Mouse (Mus musculus): Measurements from ENCODE around the gene Dot1l. TPM values are rescaled to one million over a fixed set of nuclear protein-coding genes. Genes with fewer than 3 reads are reported as not detected.
A peak's percentile ranks its signal among the peaks of the same experiment; 100 is the strongest.

Dot1l gene
- polyA plus RNA-seq, 1 experiment, result 55.1 TPM

DNA sequence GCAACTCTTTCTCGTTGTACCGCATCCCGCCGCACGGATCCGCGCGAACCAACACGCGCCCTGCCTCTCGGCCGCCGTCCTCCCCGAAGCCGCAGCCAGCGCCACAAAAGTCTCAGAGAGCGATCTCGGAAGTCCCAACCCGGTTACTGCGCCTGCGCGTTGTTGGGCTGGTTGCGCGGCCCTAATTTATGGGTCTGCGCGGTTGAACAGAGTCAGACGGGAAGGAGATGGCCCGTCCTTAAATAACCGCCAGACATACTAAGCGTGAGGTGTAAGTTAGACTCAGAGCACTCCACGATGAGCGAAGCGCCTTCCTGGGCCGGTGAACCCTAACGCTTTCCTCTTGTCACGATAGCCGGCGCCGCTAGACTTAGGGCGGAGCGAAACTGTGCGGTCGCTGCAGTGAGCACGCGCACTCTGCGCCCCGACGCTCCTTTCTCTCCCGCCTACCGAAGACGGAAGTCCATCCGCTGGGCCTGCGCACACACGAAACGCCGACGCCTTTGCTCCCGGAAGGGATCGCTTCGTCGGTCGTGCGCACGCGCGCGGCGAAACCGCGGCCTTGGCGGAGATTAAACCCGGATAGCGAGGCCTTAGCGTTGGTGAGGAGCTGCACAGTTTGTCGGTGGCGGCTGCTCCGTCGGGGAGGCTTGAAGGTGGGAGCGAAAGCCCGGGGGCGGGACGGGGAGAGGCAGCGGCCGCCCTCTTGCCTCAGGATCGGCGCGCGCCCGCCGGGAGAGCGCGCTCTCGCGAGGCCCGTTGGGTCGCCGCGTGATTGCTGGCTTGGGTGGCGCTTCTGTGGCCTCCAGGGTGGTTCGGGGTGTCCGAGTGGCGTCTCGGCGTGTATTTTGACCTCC, 43.4 kb downstream of the Dot1l start, which contains the start of the genes Sf3a2 and Plekhj1:
Gene Sf3a2 (plus strand): TSS at position 49 of the 857 bp plus-strand sequence.
Gene Plekhj1 (minus strand): TSS at position 477 of the 857 bp plus-strand sequence.
- H3K27ac ChIP-seq (ENCODE audit: control insufficient read depth, insufficient read depth, low read depth, low read length, poor library complexity), result peak within 1 kb of the TSS; percentile 98
- under 1% methylated on average over 104 of the region's 104 CpGs for WGBS
- TF ChIP-seq CTCF (IDR thresholded peaks at IDR 0.05; ENCODE audit: control insufficient read depth, insufficient read depth, low read length), result no peak
- TF ChIP-seq POLR2A (IDR thresholded peaks at IDR 0.05; ENCODE audit: borderline replicate concordance, control insufficient read depth, low read depth, low read length), result peak; percentile 78
- peaks cover 2% of the 10 kb centered on the region; the same call in 1 of the 2 replicates for H3K4me1 ChIP-seq (ENCODE audit: control insufficient read depth, insufficient read depth, low read length)
- peak within 1 kb of the TSS; percentile 78 for H3K4me3 ChIP-seq (replicated peaks; ENCODE audit: control insufficient read depth, low read depth, low read length)

DNA sequence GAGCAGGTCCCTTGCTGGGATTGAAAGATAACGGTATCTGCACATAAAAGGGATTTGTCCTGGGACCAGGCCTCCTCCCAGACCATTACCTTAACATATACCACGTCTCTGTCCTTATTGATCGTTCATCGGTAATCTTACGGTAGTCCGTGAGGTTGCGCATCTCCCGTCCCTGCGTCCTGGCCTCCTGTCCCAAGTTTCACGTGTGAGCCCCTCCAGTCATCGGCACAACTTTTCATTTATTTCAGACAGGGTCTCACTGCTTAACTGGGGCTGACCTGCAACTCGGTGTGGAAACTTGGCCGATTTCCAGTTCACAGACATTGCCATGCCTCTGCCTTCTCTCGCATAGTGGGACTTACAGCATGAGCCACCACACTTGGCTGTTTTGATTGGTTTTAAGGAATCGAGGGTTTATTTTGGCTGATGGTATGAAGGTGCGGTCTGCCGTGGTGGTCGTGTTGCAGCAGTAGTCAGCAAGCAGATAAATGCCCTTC, 44.1 kb downstream of the Dot1l start:
- H3K27ac ChIP-seq (ENCODE audit: control insufficient read depth, insufficient read depth, low read depth, low read length, poor library complexity), result peak overlapping the region; percentile 98
- H3K4me3 ChIP-seq (replicated peaks; ENCODE audit: control insufficient read depth, low read depth, low read length), result peak overlapping the region; percentile 78
- WGBS, result 2% methylated on average over 18 of the region's 18 CpGs
- peaks cover 2% of the 10 kb centered on the region; the same call in 1 of the 2 replicates for H3K4me1 ChIP-seq (ENCODE audit: control insufficient read depth, insufficient read depth, low read length)
- no peak for TF ChIP-seq POLR2A (IDR thresholded peaks at IDR 0.05; ENCODE audit: borderline replicate concordance, control insufficient read depth, low read depth, low read length)
- no peak for TF ChIP-seq CTCF (IDR thresholded peaks at IDR 0.05; ENCODE audit: control insufficient read depth, insufficient read depth, low read length)

DNA sequence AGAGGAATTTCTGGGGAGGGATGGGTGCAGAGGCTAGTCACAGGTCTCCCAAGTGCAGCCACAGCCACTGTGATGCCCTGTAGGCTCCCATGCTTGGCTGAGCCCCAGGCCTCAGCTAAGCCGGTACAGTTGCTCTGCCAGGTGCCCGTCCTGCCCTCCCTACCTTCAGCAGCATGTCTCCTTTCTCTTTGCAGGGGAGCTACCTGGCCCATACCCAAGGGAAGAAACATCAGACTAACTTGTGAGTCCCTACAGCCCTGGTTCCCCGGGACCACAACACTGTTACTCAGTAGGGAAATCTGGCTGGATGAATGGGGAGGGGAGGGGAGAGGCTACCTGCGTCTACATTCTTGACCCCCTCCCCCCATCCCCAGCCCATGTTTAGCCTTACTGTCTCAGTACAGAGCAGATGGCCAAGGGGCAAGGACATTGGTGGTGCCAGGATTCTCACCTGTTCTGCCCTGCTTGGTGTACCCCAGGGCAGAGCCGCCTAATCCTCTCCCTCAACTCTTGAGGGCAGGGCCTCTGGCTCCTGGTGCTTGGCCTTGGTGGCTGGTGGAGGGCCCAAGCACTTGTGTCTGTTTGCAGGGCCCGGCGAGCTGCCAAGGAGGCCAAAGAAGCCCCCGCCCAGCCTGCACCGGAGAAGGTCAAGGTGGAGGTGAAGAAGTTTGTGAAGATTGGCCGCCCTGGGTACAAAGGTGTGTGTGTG, 47.4 kb downstream of the Dot1l start:
- H3K4me1 ChIP-seq (ENCODE audit: control insufficient read depth, insufficient read depth, low read length), result peaks cover 2% of the 10 kb centered on the region; the same call in 1 of the 2 replicates
- no peak overlapping the region for H3K27ac ChIP-seq (ENCODE audit: control insufficient read depth, insufficient read depth, low read depth, low read length, poor library complexity)
- H3K4me3 ChIP-seq (replicated peaks; ENCODE audit: control insufficient read depth, low read depth, low read length), result no peak overlapping the region
- 91% methylated on average over 10 of the region's 10 CpGs for WGBS
- TF ChIP-seq CTCF (IDR thresholded peaks at IDR 0.05; ENCODE audit: control insufficient read depth, insufficient read depth, low read length) (no peak), POLR2A (IDR thresholded peaks at IDR 0.05; ENCODE audit: borderline replicate concordance, control insufficient read depth, low read depth, low read length) (no peak)

DNA sequence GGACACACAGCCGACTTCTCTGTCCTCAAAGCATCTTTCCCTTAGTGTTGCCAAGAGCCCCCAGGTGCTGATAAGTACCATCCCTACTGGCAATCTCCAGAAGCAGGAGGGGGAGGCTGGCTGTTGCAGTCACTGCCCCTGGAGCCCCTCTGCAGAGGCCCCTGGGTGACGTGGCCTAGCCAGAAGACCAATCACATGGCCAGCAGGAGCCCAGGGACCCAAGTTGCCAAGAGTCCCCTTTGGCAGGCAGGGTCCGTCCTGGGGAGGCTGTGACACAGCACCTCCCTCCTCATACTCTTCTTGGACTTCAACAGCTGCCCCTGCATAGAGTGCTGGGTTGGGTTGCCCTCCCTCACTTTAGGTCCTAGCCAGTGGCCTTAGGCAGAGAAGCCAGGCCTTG, 48.0 kb downstream of the Dot1l start:
- TF ChIP-seq POLR2A (IDR thresholded peaks at IDR 0.05; ENCODE audit: borderline replicate concordance, control insufficient read depth, low read depth, low read length) (no peak), CTCF (IDR thresholded peaks at IDR 0.05; ENCODE audit: control insufficient read depth, insufficient read depth, low read length) (no peak)
- 87% methylated on average over 3 of the region's 3 CpGs for whole genome bisulfite sequencing

DNA sequence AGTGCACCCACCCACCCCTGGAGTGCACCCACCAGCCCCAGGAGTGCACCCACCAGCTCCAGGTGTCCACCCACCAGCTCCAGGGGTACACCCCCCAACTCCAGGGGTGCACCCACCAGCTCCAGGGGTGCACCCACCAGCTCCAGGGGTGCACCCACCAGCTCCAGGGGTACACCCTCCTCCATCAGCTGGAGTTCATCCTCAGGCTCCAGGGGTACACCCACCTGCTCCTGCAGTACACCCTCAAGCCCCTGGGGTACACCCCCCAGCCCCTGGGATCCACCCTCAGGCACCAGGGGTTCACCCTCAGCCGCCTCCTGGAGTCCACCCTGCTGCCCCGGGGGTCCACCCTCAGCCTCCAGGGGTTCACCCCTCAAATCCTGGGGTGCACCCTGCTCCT, 49.3 kb downstream of the Dot1l start:
- WGBS, result 88% methylated on average over 2 of the region's 2 CpGs
- peaks cover under 1% of the 10 kb centered on the region; the same call in 1 of the 2 replicates for H3K4me1 ChIP-seq (ENCODE audit: control insufficient read depth, insufficient read depth, low read length)
- H3K27ac ChIP-seq (ENCODE audit: control insufficient read depth, insufficient read depth, low read depth, low read length, poor library complexity), result no peak overlapping the region
- H3K4me3 ChIP-seq (replicated peaks; ENCODE audit: control insufficient read depth, low read depth, low read length), result no peak overlapping the region
- TF ChIP-seq POLR2A (IDR thresholded peaks at IDR 0.05; ENCODE audit: borderline replicate concordance, control insufficient read depth, low read depth, low read length) (no peak), CTCF (IDR thresholded peaks at IDR 0.05; ENCODE audit: control insufficient read depth, insufficient read depth, low read length) (no peak)

More for the DNA sequence above, 48.0 kb downstream of the Dot1l start:
- Histone ChIP-seq H3K4me3 (replicated peaks; ENCODE audit: control insufficient read depth, low read depth, low read length) (no peak overlapping the region), H3K4me1 (ENCODE audit: control insufficient read depth, insufficient read depth, low read length) (peaks cover 2% of the 10 kb centered on the region; the same call in 1 of the 2 replicates), H3K27ac (ENCODE audit: control insufficient read depth, insufficient read depth, low read depth, low read length, poor library complexity) (no peak overlapping the region)

DNA sequence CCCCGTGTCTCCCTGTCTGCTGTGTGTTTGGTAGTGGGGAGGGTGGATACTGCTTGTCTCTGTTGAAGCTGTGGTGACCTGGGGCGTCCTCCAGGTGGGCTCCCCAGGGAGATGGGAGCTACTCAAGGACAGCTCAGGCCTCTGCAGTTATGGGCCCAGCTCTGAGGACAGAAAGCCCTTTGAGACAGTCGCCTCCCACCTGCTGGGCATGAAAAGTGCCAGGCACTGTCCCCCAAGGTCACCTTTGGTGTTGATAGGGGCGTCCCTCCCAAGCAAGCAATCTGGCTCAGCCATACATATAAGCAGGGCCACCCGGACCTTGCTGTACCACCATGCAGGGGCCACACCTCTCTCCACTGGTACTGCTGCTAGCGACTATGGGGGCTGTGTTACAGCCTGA, 49.9 kb downstream of the Dot1l start, which contains the start of gene Amh:
Gene Amh (plus strand): TSS at position 328 of the 400 bp plus-strand sequence.
- TF ChIP-seq CTCF (IDR thresholded peaks at IDR 0.05; ENCODE audit: control insufficient read depth, insufficient read depth, low read length), result no peak
- TF ChIP-seq POLR2A (IDR thresholded peaks at IDR 0.05; ENCODE audit: borderline replicate concordance, control insufficient read depth, low read depth, low read length), result no peak
- WGBS, result 81% methylated on average over 6 of the region's 6 CpGs
- Histone ChIP-seq H3K4me1 (ENCODE audit: control insufficient read depth, insufficient read depth, low read length) (no peaks in the 10 kb centered on the region), H3K27ac (ENCODE audit: control insufficient read depth, insufficient read depth, low read depth, low read length, poor library complexity) (no peak within 1 kb of the TSS), H3K4me3 (replicated peaks; ENCODE audit: control insufficient read depth, low read depth, low read length) (no peak within 1 kb of the TSS)

DNA sequence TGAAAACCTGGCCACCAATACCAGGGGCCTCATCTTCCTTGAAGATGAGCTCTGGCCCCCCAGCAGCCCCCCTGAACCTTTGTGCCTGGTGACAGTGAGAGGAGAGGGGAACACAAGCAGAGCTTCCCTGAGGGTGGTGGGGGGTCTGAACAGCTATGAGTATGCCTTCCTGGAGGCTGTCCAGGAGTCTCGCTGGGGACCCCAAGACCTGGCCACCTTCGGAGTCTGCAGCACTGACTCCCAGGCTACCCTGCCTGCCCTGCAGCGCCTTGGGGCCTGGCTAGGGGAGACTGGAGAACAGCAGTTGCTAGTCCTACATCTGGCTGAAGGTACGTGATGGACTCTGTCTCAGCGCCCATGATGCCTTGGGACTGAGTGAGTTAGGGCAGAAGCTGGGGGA, 50.3 kb downstream of the Dot1l start:
- WGBS, result 95% methylated on average over 5 of the region's 5 CpGs
- H3K27ac ChIP-seq (ENCODE audit: control insufficient read depth, insufficient read depth, low read depth, low read length, poor library complexity), result no peak overlapping the region
- H3K4me3 ChIP-seq (replicated peaks; ENCODE audit: control insufficient read depth, low read depth, low read length), result no peak overlapping the region
- TF ChIP-seq POLR2A (IDR thresholded peaks at IDR 0.05; ENCODE audit: borderline replicate concordance, control insufficient read depth, low read depth, low read length) (no peak), CTCF (IDR thresholded peaks at IDR 0.05; ENCODE audit: control insufficient read depth, insufficient read depth, low read length) (no peak)
- H3K4me1 ChIP-seq (ENCODE audit: control insufficient read depth, insufficient read depth, low read length), result no peaks in the 10 kb centered on the region

DNA sequence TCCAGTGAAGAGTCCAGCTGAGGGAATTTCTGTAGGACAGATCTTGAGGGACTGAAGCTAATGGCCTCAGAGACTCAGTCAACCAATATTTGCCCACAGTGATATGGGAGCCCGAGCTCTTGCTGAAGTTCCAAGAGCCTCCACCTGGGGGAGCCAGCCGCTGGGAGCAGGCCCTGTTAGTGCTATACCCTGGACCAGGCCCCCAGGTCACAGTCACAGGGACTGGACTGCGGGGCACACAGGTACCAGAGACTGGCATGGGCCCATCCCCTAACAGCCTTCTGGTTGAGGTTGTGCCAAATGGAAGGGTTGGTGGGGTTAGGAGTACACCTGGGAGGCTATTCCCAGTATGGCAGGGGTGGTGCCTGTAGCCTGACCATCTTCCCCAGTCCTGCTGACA, 50.9 kb downstream of the Dot1l start:
- WGBS, result 7% methylated on average over 3 of the region's 3 CpGs
- TF ChIP-seq CTCF (IDR thresholded peaks at IDR 0.05; ENCODE audit: control insufficient read depth, insufficient read depth, low read length) (peak; percentile 61), POLR2A (IDR thresholded peaks at IDR 0.05; ENCODE audit: borderline replicate concordance, control insufficient read depth, low read depth, low read length) (no peak)
- no peak overlapping the region for H3K27ac ChIP-seq (ENCODE audit: control insufficient read depth, insufficient read depth, low read depth, low read length, poor library complexity)
- no peak overlapping the region for H3K4me3 ChIP-seq (replicated peaks; ENCODE audit: control insufficient read depth, low read depth, low read length)
- no peaks in the 10 kb centered on the region for H3K4me1 ChIP-seq (ENCODE audit: control insufficient read depth, insufficient read depth, low read length)

Measured in bone marrow, adult 2 months (tissue).